Mouse (Mus musculus): Measurements from ENCODE around the gene Atp8a1. TPM values are rescaled to one million over a fixed set of nuclear protein-coding genes. Genes with fewer than 3 reads are reported as not detected.

Atp8a1 gene
- polyA plus RNA-seq, 1 experiment from 2014 or later, result 68.9 TPM

DNA sequence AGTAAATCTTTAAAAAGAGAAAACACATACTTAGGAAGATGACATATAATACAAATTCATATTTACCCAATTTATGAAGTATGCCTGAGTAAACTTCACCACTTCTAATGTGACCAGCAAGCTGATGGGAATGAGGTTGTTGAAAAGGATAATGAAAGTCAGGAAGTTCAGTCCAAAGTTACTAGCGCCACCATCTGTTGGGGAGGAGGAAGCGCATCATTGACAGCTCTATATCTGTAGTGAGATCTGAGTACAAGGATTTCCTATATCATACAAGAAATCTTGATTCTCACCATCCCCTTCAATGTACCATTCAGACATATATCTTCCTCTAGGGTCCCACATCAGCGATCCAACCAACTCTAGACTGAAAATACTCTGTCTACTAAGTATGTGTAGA is 82.4 kb downstream of the Atp8a1 start:
- H3K4me2 ChIP-seq (replicated peaks; ENCODE audit: low read depth, low read length), result no peak overlapping the region
- no peak overlapping the region for H3K27ac ChIP-seq (ENCODE audit: low read length)
- H3K4me1 ChIP-seq (ENCODE audit: insufficient read depth, low read depth, low read length), result no peaks in the 10 kb centered on the region
- no peak for ATAC-seq
- 95% methylated on average over 3 of the region's 3 CpGs for WGBS
- no peaks in the 10 kb centered on the region for H3K27me3 ChIP-seq (replicated peaks; ENCODE audit: insufficient read depth, low read length)
- no peak overlapping the region for H3K4me3 ChIP-seq (ENCODE audit: low read depth, low read length)
- H3K9ac ChIP-seq (replicated peaks; ENCODE audit: low read depth), result no peak overlapping the region
- no peaks in the 10 kb centered on the region for H3K9me3 ChIP-seq (ENCODE audit: low read length)
- DNase-seq (ENCODE audit: low spot score), result peak; percentile 24
- peaks cover 10% of the 10 kb centered on the region; the same call in 1 of the 2 replicates for H3K36me3 ChIP-seq (ENCODE audit: insufficient read depth, low read length)
- TF ChIP-seq EP300 (IDR thresholded peaks at IDR 0.05) (no peak), CTCF (IDR thresholded peaks at IDR 0.05) (peak; percentile 56)

DNA sequence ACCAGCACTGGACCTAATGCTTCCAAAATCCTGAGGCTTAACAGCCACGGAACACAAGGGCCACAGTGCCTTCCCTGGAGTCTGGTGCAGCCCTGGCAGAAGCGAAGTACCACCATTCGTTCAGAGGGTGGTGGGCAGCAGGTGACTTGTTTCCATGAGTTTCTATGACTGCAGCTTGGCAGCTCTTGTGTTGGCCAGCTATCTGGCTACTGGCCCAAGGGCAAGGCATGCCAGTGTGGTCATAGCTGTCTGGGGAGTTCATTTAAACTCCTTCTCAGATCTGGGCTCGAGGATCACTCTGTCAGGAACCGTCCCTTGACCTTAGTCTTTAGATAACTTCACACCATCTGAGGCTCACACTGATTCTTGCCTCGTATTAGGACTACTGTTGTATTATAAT is 89.1 kb downstream of the Atp8a1 start:
- Histone ChIP-seq H3K27ac (ENCODE audit: low read length) (no peak overlapping the region), H3K27me3 (replicated peaks; ENCODE audit: insufficient read depth, low read length) (no peaks in the 10 kb centered on the region)
- no peak for ATAC-seq

DNA sequence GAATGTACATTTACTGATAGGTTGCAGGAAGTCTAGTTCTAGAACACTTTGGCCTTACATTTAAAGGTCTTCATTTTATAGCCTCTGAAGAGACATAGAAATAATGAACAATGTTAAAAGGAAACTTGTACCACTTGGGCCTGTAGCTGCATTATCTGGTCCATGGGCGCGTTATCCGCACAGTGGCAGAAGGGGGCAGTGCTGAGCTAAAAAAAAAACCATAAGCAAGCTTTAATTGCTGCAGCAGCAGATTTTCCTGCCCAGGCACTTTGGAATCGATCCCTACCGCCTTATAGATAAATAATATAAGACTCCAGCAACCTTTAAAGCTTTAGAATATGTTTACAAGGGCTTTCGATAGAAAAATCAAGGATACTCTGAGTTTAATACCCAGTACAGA is 91.1 kb downstream of the Atp8a1 start:
- TF ChIP-seq EP300 (IDR thresholded peaks at IDR 0.05), result no peak
- peak; percentile 79 for TF ChIP-seq CTCF (IDR thresholded peaks at IDR 0.05)
- no peaks in the 10 kb centered on the region for H3K9me3 ChIP-seq (ENCODE audit: low read length)
- no peak overlapping the region for H3K27ac ChIP-seq (ENCODE audit: low read length)
- peak; percentile 24 for DNase-seq (ENCODE audit: low spot score)
- no peak overlapping the region for H3K9ac ChIP-seq (replicated peaks; ENCODE audit: low read depth)
- ATAC-seq, result no peak
- WGBS, result 13% methylated on average over 6 of the region's 6 CpGs
- H3K27me3 ChIP-seq (replicated peaks; ENCODE audit: insufficient read depth, low read length), result no peaks in the 10 kb centered on the region
- H3K36me3 ChIP-seq (ENCODE audit: insufficient read depth, low read length), result no peaks in the 10 kb centered on the region; the same call in 1 of the 2 replicates
- H3K4me1 ChIP-seq (ENCODE audit: insufficient read depth, low read depth, low read length), result no peaks in the 10 kb centered on the region
- H3K4me3 ChIP-seq (ENCODE audit: low read depth, low read length), result no peak overlapping the region
- H3K4me2 ChIP-seq (replicated peaks; ENCODE audit: low read depth, low read length), result no peak overlapping the region

More for the DNA sequence above, 89.1 kb downstream of the Atp8a1 start:
- WGBS, result 82% methylated on average over 6 of the region's 6 CpGs
- Histone ChIP-seq H3K4me1 (ENCODE audit: insufficient read depth, low read depth, low read length) (no peaks in the 10 kb centered on the region), H3K9me3 (ENCODE audit: low read length) (no peaks in the 10 kb centered on the region), H3K36me3 (ENCODE audit: insufficient read depth, low read length) (peaks cover 5% of the 10 kb centered on the region; the same call in 1 of the 2 replicates), H3K9ac (replicated peaks; ENCODE audit: low read depth) (no peak overlapping the region), H3K4me3 (ENCODE audit: low read depth, low read length) (no peak overlapping the region), H3K4me2 (replicated peaks; ENCODE audit: low read depth, low read length) (no peak overlapping the region)
- no peak for DNase-seq (ENCODE audit: low spot score)
- TF ChIP-seq EP300 (IDR thresholded peaks at IDR 0.05) (no peak), CTCF (IDR thresholded peaks at IDR 0.05) (no peak)

GRCm38 (mm10) chr5:67753057-67753456 is 94.2 kb downstream of the Atp8a1 start:
- ATAC-seq, result no peak
- no peaks in the 10 kb centered on the region for H3K27me3 ChIP-seq (replicated peaks; ENCODE audit: insufficient read depth, low read length)
- DNase-seq (ENCODE audit: low spot score), result no peak

GRCm38 (mm10) chr5:67752629-67753028 is 94.6 kb downstream of the Atp8a1 start:
- Histone ChIP-seq H3K4me2 (replicated peaks; ENCODE audit: low read depth, low read length) (no peak overlapping the region), H3K9me3 (ENCODE audit: low read length) (no peaks in the 10 kb centered on the region), H3K27ac (ENCODE audit: low read length) (no peak overlapping the region), H3K27me3 (replicated peaks; ENCODE audit: insufficient read depth, low read length) (no peaks in the 10 kb centered on the region), H3K4me3 (ENCODE audit: low read depth, low read length) (no peak overlapping the region), H3K36me3 (ENCODE audit: insufficient read depth, low read length) (0 out of 2 replicates have a peak, but pooled peaks cover 13% of the 10 kb centered on the region), H3K4me1 (ENCODE audit: insufficient read depth, low read depth, low read length) (no peaks in the 10 kb centered on the region), H3K9ac (replicated peaks; ENCODE audit: low read depth) (no peak overlapping the region)
- WGBS, result 75% methylated on average over 10 of the region's 10 CpGs
- no peak for ATAC-seq
- TF ChIP-seq CTCF (IDR thresholded peaks at IDR 0.05), result no peak
- no peak for TF ChIP-seq EP300 (IDR thresholded peaks at IDR 0.05)
- no peak for DNase-seq (ENCODE audit: low spot score)

More at GRCm38 (mm10) chr5:67753057-67753456, 94.2 kb downstream of the Atp8a1 start:
- Histone ChIP-seq H3K9me3 (ENCODE audit: low read length) (no peaks in the 10 kb centered on the region), H3K4me2 (replicated peaks; ENCODE audit: low read depth, low read length) (no peak overlapping the region), H3K9ac (replicated peaks; ENCODE audit: low read depth) (no peak overlapping the region), H3K27ac (ENCODE audit: low read length) (no peak overlapping the region), H3K36me3 (ENCODE audit: insufficient read depth, low read length) (0 out of 2 replicates have a peak, but pooled peaks cover 10% of the 10 kb centered on the region), H3K4me3 (ENCODE audit: low read depth, low read length) (no peak overlapping the region), H3K4me1 (ENCODE audit: insufficient read depth, low read depth, low read length) (no peaks in the 10 kb centered on the region)
- TF ChIP-seq EP300 (IDR thresholded peaks at IDR 0.05), result no peak
- TF ChIP-seq CTCF (IDR thresholded peaks at IDR 0.05), result no peak
- WGBS, result 68% methylated on average over 2 of the region's 2 CpGs

DNA sequence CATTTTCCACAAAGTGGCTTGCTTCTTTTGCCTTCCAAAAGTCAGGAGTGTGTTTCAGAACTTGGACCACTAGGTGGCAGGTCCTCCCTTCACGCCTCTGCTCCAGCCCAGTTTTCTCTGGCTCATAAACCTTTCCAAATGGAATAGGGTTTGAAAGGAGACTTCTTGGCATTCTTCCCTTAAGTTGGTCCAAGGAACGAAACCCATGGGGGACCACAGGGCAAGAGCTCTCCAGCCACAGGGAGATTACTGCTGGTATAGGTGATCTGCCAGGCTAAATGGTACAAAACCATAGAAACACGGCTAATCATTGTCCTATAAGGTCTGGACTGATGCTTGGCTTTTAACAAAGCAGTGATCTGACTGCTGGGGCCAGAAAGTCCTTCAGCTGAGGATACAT is 95.2 kb downstream of the Atp8a1 start:
- ATAC-seq (peak; percentile 38), DNase-seq (ENCODE audit: low spot score) (peak; percentile 56)
- Histone ChIP-seq H3K9me3 (ENCODE audit: low read length) (no peaks in the 10 kb centered on the region), H3K27ac (ENCODE audit: low read length) (no peak overlapping the region), H3K4me1 (ENCODE audit: insufficient read depth, low read depth, low read length) (no peaks in the 10 kb centered on the region), H3K4me2 (replicated peaks; ENCODE audit: low read depth, low read length) (no peak overlapping the region), H3K27me3 (replicated peaks; ENCODE audit: insufficient read depth, low read length) (no peaks in the 10 kb centered on the region), H3K9ac (replicated peaks; ENCODE audit: low read depth) (no peak overlapping the region), H3K4me3 (ENCODE audit: low read depth, low read length) (no peak overlapping the region), H3K36me3 (ENCODE audit: insufficient read depth, low read length) (0 out of 2 replicates have a peak, but pooled peaks cover 18% of the 10 kb centered on the region)
- TF ChIP-seq CTCF (IDR thresholded peaks at IDR 0.05) (peak; percentile 75), EP300 (IDR thresholded peaks at IDR 0.05) (no peak)
- 51% methylated on average over 3 of the region's 3 CpGs for WGBS

DNA sequence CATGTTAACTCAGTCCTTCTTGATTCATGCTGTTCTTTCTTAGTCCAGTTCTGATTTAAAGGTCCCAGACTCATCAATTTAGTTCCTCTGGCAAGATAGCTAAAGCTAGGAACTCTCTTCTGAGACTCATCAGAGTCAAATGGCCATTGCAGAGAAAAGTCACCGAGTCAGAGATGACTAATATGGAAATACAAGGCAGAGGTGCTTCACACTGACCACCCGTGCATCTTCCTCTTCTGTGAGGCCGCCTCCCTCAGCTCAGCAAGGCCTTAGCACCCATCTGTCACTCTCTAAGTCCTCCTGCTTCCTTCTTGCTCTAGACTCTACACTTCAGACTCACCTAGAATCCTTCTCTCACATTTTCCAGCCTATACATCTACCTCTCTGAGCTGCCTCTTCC is 108.0 kb downstream of the Atp8a1 start:
- H3K9ac ChIP-seq (replicated peaks; ENCODE audit: low read depth), result no peak overlapping the region
- no peak for TF ChIP-seq EP300 (IDR thresholded peaks at IDR 0.05)
- 79% methylated on average over 3 of the region's 3 CpGs for WGBS
- H3K4me1 ChIP-seq (ENCODE audit: insufficient read depth, low read depth, low read length), result no peaks in the 10 kb centered on the region
- ATAC-seq (no peak), DNase-seq (ENCODE audit: low spot score) (no peak)
- H3K4me3 ChIP-seq (ENCODE audit: low read depth, low read length), result no peak overlapping the region
- H3K27ac ChIP-seq (ENCODE audit: low read length), result no peak overlapping the region
- H3K9me3 ChIP-seq (ENCODE audit: low read length), result no peaks in the 10 kb centered on the region
- no peak overlapping the region for H3K4me2 ChIP-seq (replicated peaks; ENCODE audit: low read depth, low read length)
- no peaks in the 10 kb centered on the region for H3K27me3 ChIP-seq (replicated peaks; ENCODE audit: insufficient read depth, low read length)
- H3K36me3 ChIP-seq (ENCODE audit: insufficient read depth, low read length), result peaks cover 6% of the 10 kb centered on the region; the same call in 1 of the 2 replicates

Data from lung, postnatal 0 days (tissue).